Mouse (Mus musculus): ENCODE results near the gene Erc2. TPM values are rescaled to one million over a fixed set of nuclear protein-coding genes. Genes with fewer than 3 reads are reported as not detected.
A peak's percentile ranks its signal among the peaks of the same experiment; 100 is the strongest.

Gene Erc2
- polyA plus RNA-seq, 2 experiments, result 4.9 to 6.5 TPM

DNA sequence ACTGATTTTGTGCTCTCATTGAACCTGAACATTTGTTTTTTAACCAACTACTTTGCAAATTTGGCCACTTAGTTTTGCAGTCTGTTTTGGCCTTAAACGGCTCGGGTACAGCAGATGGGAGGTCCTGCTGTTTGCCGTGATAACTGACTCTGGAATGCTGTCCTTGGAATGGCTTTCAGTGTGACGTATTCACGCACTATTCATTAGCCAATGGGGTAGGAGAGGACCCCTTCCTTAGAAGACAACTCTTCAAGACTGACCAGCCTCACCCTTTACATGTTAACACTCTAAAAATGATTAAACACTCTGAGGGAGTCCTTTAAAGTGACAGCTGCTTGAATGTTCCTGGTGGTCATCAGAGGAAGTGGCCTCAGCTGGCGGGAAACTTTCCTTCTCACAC, 178.5 kb downstream of the Erc2 start:
- no peaks in the 10 kb centered on the region for H3K27me3 ChIP-seq (ENCODE audit: control insufficient read depth, insufficient read depth, low read length)
- H3K4me2 ChIP-seq (replicated peaks; ENCODE audit: low read depth, low read length, severe bottlenecking), result no peak overlapping the region
- DNase-seq (ENCODE audit: low spot score) (no peak), ATAC-seq (ENCODE audit: low FRiP score, low read depth) (no peak)
- H3K4me3 ChIP-seq (replicated peaks; ENCODE audit: low read length), result no peak overlapping the region
- H3K4me1 ChIP-seq (ENCODE audit: control insufficient read depth, insufficient read depth, low read length), result no peaks in the 10 kb centered on the region
- H3K27ac ChIP-seq (replicated peaks; ENCODE audit: low read depth, low read length), result no peak overlapping the region
- 64% methylated on average over 6 of the region's 6 CpGs for WGBS
- TF ChIP-seq POLR2A (IDR thresholded peaks at IDR 0.05; ENCODE audit: borderline replicate concordance, extremely low read depth, insufficient read depth, insufficient read length), result no peak
- no peaks in the 10 kb centered on the region for H3K9me3 ChIP-seq (ENCODE audit: control insufficient read depth, low read length)
- no peak overlapping the region for H3K9ac ChIP-seq (ENCODE audit: low read depth, low read length, severe bottlenecking)
- no peaks in the 10 kb centered on the region for H3K36me3 ChIP-seq (ENCODE audit: control insufficient read depth, insufficient read depth, low read length)

DNA sequence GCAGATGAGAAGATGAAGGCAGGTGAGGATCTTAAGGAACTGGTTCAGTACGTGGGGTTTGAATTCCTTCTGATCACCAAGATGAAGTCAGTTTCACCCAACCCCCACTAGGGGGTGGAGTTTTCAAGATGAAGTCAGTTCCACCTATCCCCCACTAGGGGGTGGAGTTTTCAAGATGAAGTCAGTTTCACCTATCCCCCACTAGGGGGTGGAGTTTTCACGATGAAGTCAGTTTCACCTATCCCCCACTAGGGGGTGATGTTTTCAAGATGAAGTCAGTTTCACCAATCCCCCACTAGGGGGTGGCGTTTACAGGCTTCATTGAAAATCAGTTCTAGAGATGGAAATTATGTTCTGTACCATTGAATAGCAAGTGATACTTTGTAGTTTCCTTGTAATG, 181.7 kb downstream of the Erc2 start:
- 90% methylated on average over 3 of the region's 3 CpGs for WGBS

DNA sequence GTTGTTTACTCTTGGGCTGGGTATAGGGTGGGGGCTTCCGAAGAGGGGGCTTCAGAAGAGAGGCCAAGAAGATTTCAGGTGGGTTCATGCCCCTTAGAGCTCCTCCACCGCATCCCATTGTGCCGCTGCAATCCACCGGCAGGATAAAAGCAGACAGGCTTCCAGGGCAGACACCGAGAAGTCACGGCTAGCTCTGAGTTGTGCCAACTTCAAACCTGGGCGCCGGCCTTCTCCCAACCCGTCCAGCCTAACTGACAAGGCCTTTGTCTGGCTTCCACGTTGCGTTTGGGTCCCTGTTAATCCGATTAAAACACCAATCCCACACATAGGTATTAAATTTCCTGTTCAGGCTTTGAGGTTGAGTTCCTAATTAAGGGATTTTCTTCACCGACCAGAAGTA, 182.8 kb downstream of the Erc2 start:
- Histone ChIP-seq H3K36me3 (ENCODE audit: control insufficient read depth, insufficient read depth, low read length) (no peaks in the 10 kb centered on the region), H3K27ac (replicated peaks; ENCODE audit: low read depth, low read length) (no peak overlapping the region), H3K9ac (ENCODE audit: low read depth, low read length, severe bottlenecking) (no peak overlapping the region), H3K4me2 (replicated peaks; ENCODE audit: low read depth, low read length, severe bottlenecking) (no peak overlapping the region), H3K9me3 (ENCODE audit: control insufficient read depth, low read length) (no peaks in the 10 kb centered on the region), H3K27me3 (ENCODE audit: control insufficient read depth, insufficient read depth, low read length) (no peaks in the 10 kb centered on the region), H3K4me1 (ENCODE audit: control insufficient read depth, insufficient read depth, low read length) (peaks cover 8% of the 10 kb centered on the region), H3K4me3 (replicated peaks; ENCODE audit: low read length) (no peak overlapping the region)
- no peak for TF ChIP-seq POLR2A (IDR thresholded peaks at IDR 0.05; ENCODE audit: borderline replicate concordance, extremely low read depth, insufficient read depth, insufficient read length)
- DNase-seq (ENCODE audit: low spot score) (no peak), ATAC-seq (ENCODE audit: low FRiP score, low read depth) (no peak)
- WGBS, result 53% methylated on average over 13 of the region's 13 CpGs

More for the DNA sequence above, 181.7 kb downstream of the Erc2 start:
- Histone ChIP-seq H3K27me3 (ENCODE audit: control insufficient read depth, insufficient read depth, low read length) (no peaks in the 10 kb centered on the region), H3K4me3 (replicated peaks; ENCODE audit: low read length) (no peak overlapping the region), H3K4me1 (ENCODE audit: control insufficient read depth, insufficient read depth, low read length) (peaks cover 2% of the 10 kb centered on the region; the same call in 1 of the 2 replicates), H3K9ac (ENCODE audit: low read depth, low read length, severe bottlenecking) (no peak overlapping the region), H3K27ac (replicated peaks; ENCODE audit: low read depth, low read length) (no peak overlapping the region), H3K36me3 (ENCODE audit: control insufficient read depth, insufficient read depth, low read length) (no peaks in the 10 kb centered on the region), H3K4me2 (replicated peaks; ENCODE audit: low read depth, low read length, severe bottlenecking) (no peak overlapping the region), H3K9me3 (ENCODE audit: control insufficient read depth, low read length) (no peaks in the 10 kb centered on the region)
- TF ChIP-seq POLR2A (IDR thresholded peaks at IDR 0.05; ENCODE audit: borderline replicate concordance, extremely low read depth, insufficient read depth, insufficient read length), result no peak
- peak; percentile 46 for DNase-seq (ENCODE audit: low spot score)
- ATAC-seq (ENCODE audit: low FRiP score, low read depth), result no peak

DNA sequence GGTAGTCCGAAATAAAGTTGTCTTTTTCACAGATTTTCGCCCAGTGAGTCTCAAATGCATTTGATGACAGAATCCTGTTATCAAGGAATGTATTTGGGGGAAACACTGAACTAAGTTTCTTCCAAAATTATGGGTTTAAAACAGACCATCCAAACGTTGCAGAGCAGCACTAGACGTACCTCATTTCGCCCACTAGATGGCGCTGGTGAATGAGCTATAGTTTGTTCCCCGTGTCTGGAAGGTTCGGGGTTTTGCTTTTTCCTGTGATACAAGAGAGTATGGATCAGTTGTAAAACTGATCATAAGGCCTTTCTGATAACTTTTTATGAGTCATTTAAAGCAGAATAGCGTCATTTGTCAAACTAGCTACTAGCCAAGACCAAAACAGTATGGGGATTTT, 185.9 kb downstream of the Erc2 start:
- WGBS, result 3% methylated on average over 9 of the region's 9 CpGs

DNA sequence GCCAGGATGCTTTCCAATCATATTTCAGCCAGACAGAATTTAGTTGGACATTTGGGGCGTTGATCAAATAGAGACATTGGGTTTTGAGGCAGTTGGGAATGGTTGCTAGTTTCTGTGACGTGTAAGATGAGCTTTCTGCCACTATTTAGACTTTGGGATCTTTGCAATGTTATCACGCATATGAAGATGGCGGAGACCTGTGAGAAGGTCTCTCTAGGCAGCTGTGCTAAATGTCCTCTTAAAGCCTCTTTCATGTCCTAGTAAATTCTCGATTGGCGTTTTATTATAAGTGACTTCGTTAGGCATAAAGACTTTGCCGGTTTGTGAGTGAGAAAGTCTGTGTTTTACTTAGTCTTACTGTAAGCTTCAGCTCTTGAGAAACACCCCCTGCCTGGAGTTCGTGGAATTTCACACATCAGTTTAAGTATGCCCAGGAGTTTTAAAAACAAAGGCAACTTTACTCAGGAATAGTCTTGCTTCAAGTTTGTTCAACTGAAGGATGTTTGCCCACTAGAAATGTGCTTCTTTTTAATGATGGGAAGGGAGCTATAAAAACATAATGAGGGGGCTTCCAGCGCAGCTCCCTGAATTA, 186.4 kb downstream of the Erc2 start:
- Histone ChIP-seq H3K4me3 (replicated peaks; ENCODE audit: low read length) (0 out of 2 replicates have a peak overlapping the region, but pooled peaks have one; percentile 5), H3K36me3 (ENCODE audit: control insufficient read depth, insufficient read depth, low read length) (no peaks in the 10 kb centered on the region), H3K9me3 (ENCODE audit: control insufficient read depth, low read length) (no peaks in the 10 kb centered on the region), H3K4me1 (ENCODE audit: control insufficient read depth, insufficient read depth, low read length) (peaks cover 14% of the 10 kb centered on the region), H3K9ac (ENCODE audit: low read depth, low read length, severe bottlenecking) (no peak overlapping the region), H3K27me3 (ENCODE audit: control insufficient read depth, insufficient read depth, low read length) (no peaks in the 10 kb centered on the region), H3K27ac (replicated peaks; ENCODE audit: low read depth, low read length) (peak overlapping the region; percentile 27; the same call in 1 of the 2 replicates), H3K4me2 (replicated peaks; ENCODE audit: low read depth, low read length, severe bottlenecking) (peak overlapping the region; percentile 28; the same call in 1 of the 2 replicates)
- 14% methylated on average over 10 of the region's 10 CpGs for WGBS
- no peak for TF ChIP-seq POLR2A (IDR thresholded peaks at IDR 0.05; ENCODE audit: borderline replicate concordance, extremely low read depth, insufficient read depth, insufficient read length)
- peak; percentile 57 for DNase-seq (ENCODE audit: low spot score)
- ATAC-seq (ENCODE audit: low FRiP score, low read depth), result no peak

More for the DNA sequence above, 185.9 kb downstream of the Erc2 start:
- Histone ChIP-seq H3K4me2 (replicated peaks; ENCODE audit: low read depth, low read length, severe bottlenecking) (peak overlapping the region; percentile 28; the same call in 1 of the 2 replicates), H3K9me3 (ENCODE audit: control insufficient read depth, low read length) (no peaks in the 10 kb centered on the region), H3K27me3 (ENCODE audit: control insufficient read depth, insufficient read depth, low read length) (no peaks in the 10 kb centered on the region), H3K27ac (replicated peaks; ENCODE audit: low read depth, low read length) (no peak overlapping the region), H3K36me3 (ENCODE audit: control insufficient read depth, insufficient read depth, low read length) (no peaks in the 10 kb centered on the region), H3K9ac (ENCODE audit: low read depth, low read length, severe bottlenecking) (no peak overlapping the region), H3K4me1 (ENCODE audit: control insufficient read depth, insufficient read depth, low read length) (peaks cover 14% of the 10 kb centered on the region), H3K4me3 (replicated peaks; ENCODE audit: low read length) (no peak overlapping the region)
- DNase-seq (ENCODE audit: low spot score) (peak; percentile 83), ATAC-seq (ENCODE audit: low FRiP score, low read depth) (peak; percentile 71)
- TF ChIP-seq POLR2A (IDR thresholded peaks at IDR 0.05; ENCODE audit: borderline replicate concordance, extremely low read depth, insufficient read depth, insufficient read length), result no peak

Data from limb, embryonic 14.5 days (tissue).